Mouse (Mus musculus): Measurements from ENCODE around the gene Gstp3.
"Not testable (repeated sequence)": the region's sequence is repeated elsewhere in the genome, so short reads cannot be mapped to it uniquely, and the experiment has no call there.

DNA sequence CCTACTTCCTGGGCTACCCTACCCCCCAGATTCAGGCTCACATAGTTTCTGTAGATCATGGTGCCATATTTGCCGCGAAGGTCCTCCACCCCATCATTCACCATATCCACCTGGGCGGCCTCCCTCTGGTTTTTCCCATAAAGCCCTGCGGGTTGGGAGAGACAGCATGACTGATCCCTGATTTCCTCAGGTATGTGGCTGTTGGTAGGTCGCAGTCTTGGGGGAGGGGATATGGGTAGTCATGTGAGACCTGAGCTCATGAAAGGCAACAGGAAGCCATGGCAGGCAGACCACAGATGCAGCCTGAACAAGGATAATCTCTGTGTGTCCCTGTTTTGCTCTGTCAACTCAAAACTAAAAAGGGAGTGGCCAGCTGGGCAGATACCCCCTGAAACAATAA lies 18.4 kb downstream of the Gstp3 start:
- not testable (repeated sequence) for TF ChIP-seq MAX (IDR thresholded peaks at IDR 0.05); CTCF (IDR thresholded peaks at IDR 0.05; ENCODE audit: control insufficient read depth, insufficient read depth, insufficient read length); USF1 (IDR thresholded peaks at IDR 0.05; ENCODE audit: low read depth); MYOD1 (IDR thresholded peaks at IDR 0.05; ENCODE audit: control insufficient read depth, insufficient read length, low read depth); MYOG (IDR thresholded peaks at IDR 0.05; ENCODE audit: control insufficient read depth, extremely low read depth, insufficient read length)

All from C2C12 (cell line).